Mouse (Mus musculus): ENCODE data around the gene Susd1. TPM values are rescaled to one million over a fixed set of nuclear protein-coding genes. Genes with fewer than 3 reads are reported as not detected.

Susd1 gene
- polyA plus RNA-seq, 1 experiment from 2014 or later: 10.6 TPM

DNA sequence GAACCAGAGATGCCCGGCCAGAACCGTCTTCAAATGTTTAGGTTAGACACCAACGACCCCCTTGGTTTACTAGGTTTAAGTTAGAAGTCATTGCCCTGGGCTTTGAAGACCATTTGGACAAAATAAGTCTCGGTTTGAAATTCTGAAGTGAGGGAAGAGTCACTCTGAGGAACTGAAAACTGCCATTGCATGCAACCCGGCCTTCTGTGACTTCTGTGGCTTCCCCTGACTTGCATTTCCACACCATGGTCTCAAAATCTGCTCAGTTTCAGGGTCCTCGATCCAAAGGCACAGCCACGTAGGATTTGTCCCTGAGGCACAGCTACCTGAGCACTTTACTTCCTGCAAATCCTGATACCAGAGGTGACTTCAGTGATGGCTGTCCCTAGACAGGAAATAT is 86.5 kb downstream of the Susd1 start:
- no peaks in the 10 kb centered on the region for H3K27me3 ChIP-seq (ENCODE audit: control insufficient read depth, insufficient read depth, low read depth, low read length)
- 69% methylated on average over 7 of the region's 7 CpGs for WGBS (ENCODE audit: insufficient replicate concordance)
- no peaks in the 10 kb centered on the region for H3K4me1 ChIP-seq (ENCODE audit: control insufficient read depth, low read depth, low read length)
- H3K36me3 ChIP-seq (ENCODE audit: control insufficient read depth, insufficient read depth): peaks cover 9% of the 10 kb centered on the region
- H3K4me3 ChIP-seq (ENCODE audit: low read depth, low read length): no peak overlapping the region
- 0 out of 2 replicates have a peak overlapping the region, but pooled peaks have one; percentile 48 for H3K27ac ChIP-seq (ENCODE audit: low read length)
- no peak overlapping the region for H3K4me2 ChIP-seq (ENCODE audit: low read depth, low read length)
- no peaks in the 10 kb centered on the region for H3K9me3 ChIP-seq (replicated peaks; ENCODE audit: control insufficient read depth, low read length)
- no peak for ATAC-seq (ENCODE audit: low read depth)
- no peak overlapping the region for H3K9ac ChIP-seq (ENCODE audit: low read depth, low read length)

DNA sequence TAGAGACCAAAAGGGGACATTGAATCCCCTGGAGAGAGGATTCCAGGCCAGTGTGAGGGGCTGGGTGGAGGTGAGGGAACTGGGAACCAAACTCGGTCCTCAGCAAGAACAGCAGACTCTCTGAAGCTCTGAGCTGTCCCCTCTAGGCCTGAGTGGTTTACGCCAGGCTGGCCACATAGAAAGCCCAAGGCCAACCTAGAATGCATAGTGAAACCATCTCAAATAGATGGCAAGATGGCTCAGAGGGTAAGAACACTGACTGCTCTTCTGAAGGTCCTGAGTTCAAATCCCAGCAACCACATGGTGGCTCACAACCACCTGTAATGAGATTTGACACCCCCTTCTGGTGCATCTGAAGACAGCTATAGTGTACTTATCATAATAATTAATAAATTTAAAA is 88.1 kb downstream of the Susd1 start:
- 75% methylated on average over 2 of the region's 2 CpGs for whole genome bisulfite sequencing (ENCODE audit: insufficient replicate concordance)
- ATAC-seq (ENCODE audit: low read depth): no peak
- H3K9me3 ChIP-seq (replicated peaks; ENCODE audit: control insufficient read depth, low read length): no peaks in the 10 kb centered on the region
- no peaks in the 10 kb centered on the region for H3K4me1 ChIP-seq (ENCODE audit: control insufficient read depth, low read depth, low read length)
- H3K27ac ChIP-seq (ENCODE audit: low read length): no peak overlapping the region
- H3K36me3 ChIP-seq (ENCODE audit: control insufficient read depth, insufficient read depth): peaks cover 3% of the 10 kb centered on the region; the same call in 1 of the 2 replicates
- H3K4me3 ChIP-seq (ENCODE audit: low read depth, low read length): no peak overlapping the region
- no peaks in the 10 kb centered on the region for H3K27me3 ChIP-seq (ENCODE audit: control insufficient read depth, insufficient read depth, low read depth, low read length)
- no peak overlapping the region for H3K4me2 ChIP-seq (ENCODE audit: low read depth, low read length)
- no peak overlapping the region for H3K9ac ChIP-seq (ENCODE audit: low read depth, low read length)

DNA sequence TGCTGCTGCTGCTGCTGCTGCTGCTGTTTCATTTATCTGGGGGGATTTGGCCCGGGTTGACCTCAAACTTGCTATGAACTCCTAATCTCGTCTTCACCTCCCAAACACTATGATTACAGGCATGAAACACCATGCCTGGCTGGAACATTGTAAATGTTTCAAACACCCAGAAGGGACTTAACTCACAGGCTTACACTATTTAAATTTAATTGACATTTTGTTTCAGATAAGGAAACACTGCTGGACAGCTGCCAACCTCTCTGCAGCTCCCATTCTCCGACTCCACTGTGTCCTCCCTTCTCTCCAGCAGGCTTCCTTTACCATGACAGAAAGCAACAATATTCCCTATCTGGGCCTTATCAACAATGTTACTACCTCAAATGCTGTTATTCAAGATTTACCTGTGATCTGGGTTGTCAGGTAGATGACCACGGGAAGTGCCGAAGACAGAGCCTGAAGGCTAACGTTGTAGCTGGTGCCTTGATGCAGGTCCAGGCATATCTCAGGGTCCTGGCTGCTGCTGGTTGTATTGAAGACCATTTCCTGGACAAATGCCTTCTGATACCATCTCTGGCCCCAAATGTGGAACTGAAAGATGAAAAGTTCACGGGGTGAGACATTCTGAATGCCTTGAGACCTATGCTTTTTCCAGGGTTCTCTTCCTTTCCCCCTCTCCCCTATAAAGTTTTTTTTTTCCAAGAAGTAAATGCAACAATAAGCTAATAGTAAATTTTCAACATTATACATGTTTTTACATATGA is 88.8 kb downstream of the Susd1 start:
- H3K9ac ChIP-seq (ENCODE audit: low read depth, low read length): no peak overlapping the region
- H3K4me1 ChIP-seq (ENCODE audit: control insufficient read depth, low read depth, low read length): no peaks in the 10 kb centered on the region
- H3K4me2 ChIP-seq (ENCODE audit: low read depth, low read length): no peak overlapping the region
- no peak overlapping the region for H3K27ac ChIP-seq (ENCODE audit: low read length)
- H3K9me3 ChIP-seq (replicated peaks; ENCODE audit: control insufficient read depth, low read length): no peaks in the 10 kb centered on the region
- no peaks in the 10 kb centered on the region for H3K27me3 ChIP-seq (ENCODE audit: control insufficient read depth, insufficient read depth, low read depth, low read length)
- H3K36me3 ChIP-seq (ENCODE audit: control insufficient read depth, insufficient read depth): peaks cover 2% of the 10 kb centered on the region; the same call in 1 of the 2 replicates
- ATAC-seq (ENCODE audit: low read depth): no peak
- WGBS (ENCODE audit: insufficient replicate concordance): 58% methylated on average over 7 of the region's 7 CpGs
- H3K4me3 ChIP-seq (ENCODE audit: low read depth, low read length): no peak overlapping the region

DNA sequence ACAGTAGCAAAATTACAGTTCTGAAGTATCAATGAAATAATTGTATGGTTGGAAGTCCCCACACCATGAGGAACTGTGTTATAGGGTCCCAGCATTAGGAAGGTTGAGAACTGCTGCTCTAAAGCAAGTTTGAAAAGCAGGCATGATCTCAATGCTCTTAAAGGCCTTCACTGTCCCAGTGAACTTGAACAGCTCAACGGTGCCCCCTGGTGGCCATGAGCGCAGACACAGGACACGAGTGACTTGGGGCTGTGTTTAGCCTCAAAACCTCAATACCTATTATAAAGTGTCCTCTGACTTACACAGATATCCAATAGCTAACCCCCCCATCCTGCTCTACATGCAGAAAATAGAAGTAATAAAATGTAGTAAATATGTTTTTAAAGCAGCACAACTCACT is 97.7 kb downstream of the Susd1 start:
- Histone ChIP-seq H3K9ac (ENCODE audit: low read depth, low read length) (no peak overlapping the region), H3K27me3 (ENCODE audit: control insufficient read depth, insufficient read depth, low read depth, low read length) (no peaks in the 10 kb centered on the region), H3K4me1 (ENCODE audit: control insufficient read depth, low read depth, low read length) (no peaks in the 10 kb centered on the region; the same call in 1 of the 2 replicates), H3K27ac (ENCODE audit: low read length) (no peak overlapping the region), H3K9me3 (replicated peaks; ENCODE audit: control insufficient read depth, low read length) (no peaks in the 10 kb centered on the region), H3K36me3 (ENCODE audit: control insufficient read depth, insufficient read depth) (no peaks in the 10 kb centered on the region), H3K4me3 (ENCODE audit: low read depth, low read length) (no peak overlapping the region), H3K4me2 (ENCODE audit: low read depth, low read length) (no peak overlapping the region)
- WGBS (ENCODE audit: insufficient replicate concordance): 0% methylated on average over 3 of the region's 3 CpGs
- ATAC-seq (ENCODE audit: low read depth): peak; percentile 65

DNA sequence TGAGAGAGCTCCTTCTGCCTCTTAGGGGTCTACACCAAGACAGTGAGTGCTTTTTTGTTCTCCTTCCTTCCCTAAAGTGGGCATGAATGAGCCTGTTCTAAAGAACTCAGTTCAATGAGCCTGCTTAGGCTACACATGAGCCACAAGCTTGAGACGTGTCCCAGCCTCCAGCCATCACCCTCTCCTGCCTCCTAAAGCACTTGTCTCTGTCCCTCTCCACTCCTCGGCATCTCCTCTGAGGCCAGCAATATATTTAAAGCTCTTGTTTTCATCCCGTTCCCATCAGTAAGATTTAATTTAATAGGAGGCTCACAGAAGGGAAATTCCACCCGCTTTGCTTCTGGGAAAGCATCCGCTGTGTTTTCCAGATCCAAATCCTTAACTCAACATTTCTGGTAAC is 98.4 kb downstream of the Susd1 start:
- no peaks in the 10 kb centered on the region; the same call in 1 of the 2 replicates for H3K4me1 ChIP-seq (ENCODE audit: control insufficient read depth, low read depth, low read length)
- H3K36me3 ChIP-seq (ENCODE audit: control insufficient read depth, insufficient read depth): no peaks in the 10 kb centered on the region
- H3K4me2 ChIP-seq (ENCODE audit: low read depth, low read length): no peak overlapping the region
- WGBS (ENCODE audit: insufficient replicate concordance): 78% methylated on average over 5 of the region's 5 CpGs
- no peaks in the 10 kb centered on the region for H3K27me3 ChIP-seq (ENCODE audit: control insufficient read depth, insufficient read depth, low read depth, low read length)
- H3K27ac ChIP-seq (ENCODE audit: low read length): no peak overlapping the region
- no peak overlapping the region for H3K9ac ChIP-seq (ENCODE audit: low read depth, low read length)
- H3K9me3 ChIP-seq (replicated peaks; ENCODE audit: control insufficient read depth, low read length): no peaks in the 10 kb centered on the region
- no peak overlapping the region for H3K4me3 ChIP-seq (ENCODE audit: low read depth, low read length)
- no peak for ATAC-seq (ENCODE audit: low read depth)

DNA sequence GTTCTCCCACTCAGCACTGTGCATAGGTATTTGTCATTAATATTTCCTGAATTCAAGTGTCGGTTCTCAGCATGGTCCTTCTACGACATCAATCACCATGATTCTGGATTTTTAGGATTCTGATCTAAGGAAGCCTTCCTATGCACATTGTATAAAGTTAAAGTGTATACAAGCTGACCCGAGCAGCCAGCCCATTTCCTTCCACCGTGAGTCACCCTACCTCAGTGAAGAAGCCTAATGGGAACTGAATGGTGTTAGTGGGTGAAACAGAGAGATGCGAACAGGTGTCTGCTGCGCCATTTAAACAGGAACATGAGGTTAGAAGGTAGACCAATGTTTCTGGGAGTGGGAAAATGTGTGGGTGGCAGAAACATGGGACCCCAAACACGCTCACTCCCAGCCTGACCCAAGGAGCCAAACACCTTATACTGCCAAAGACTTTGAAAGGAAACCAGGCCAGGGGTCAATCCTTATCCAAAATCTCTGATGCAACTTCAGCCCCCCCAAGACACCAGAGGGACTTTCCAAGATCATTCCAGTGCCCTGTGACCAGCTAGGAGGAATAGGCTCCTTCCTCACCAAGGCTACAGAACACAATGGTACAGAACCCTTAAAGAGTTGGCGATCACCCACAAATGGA is 99.4 kb downstream of the Susd1 start:
- H3K36me3 ChIP-seq (ENCODE audit: control insufficient read depth, insufficient read depth): no peaks in the 10 kb centered on the region
- H3K4me2 ChIP-seq (ENCODE audit: low read depth, low read length): no peak overlapping the region
- H3K9me3 ChIP-seq (replicated peaks; ENCODE audit: control insufficient read depth, low read length): no peaks in the 10 kb centered on the region
- no peaks in the 10 kb centered on the region; the same call in 1 of the 2 replicates for H3K4me1 ChIP-seq (ENCODE audit: control insufficient read depth, low read depth, low read length)
- H3K9ac ChIP-seq (ENCODE audit: low read depth, low read length): no peak overlapping the region
- no peak overlapping the region for H3K27ac ChIP-seq (ENCODE audit: low read length)
- H3K4me3 ChIP-seq (ENCODE audit: low read depth, low read length): no peak overlapping the region
- ATAC-seq (ENCODE audit: low read depth): no peak
- WGBS (ENCODE audit: insufficient replicate concordance): 81% methylated on average over 8 of the region's 8 CpGs
- H3K27me3 ChIP-seq (ENCODE audit: control insufficient read depth, insufficient read depth, low read depth, low read length): no peaks in the 10 kb centered on the region

DNA sequence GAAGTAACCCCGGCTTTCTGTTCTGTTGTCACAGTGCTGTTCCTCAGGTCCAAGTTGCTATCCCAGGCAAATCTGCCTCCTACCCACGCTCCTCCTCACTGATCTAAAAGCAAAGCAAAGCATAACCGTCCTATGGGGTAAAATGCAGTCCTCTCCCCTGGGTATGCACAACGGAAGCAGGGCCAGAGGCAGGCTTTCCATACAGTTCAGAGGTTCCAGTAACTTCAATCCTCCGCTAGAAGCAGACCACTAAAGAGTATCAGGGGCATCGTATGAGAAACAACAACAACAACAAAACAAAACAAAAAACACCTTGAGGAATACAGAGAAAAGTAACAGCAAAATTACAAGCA is 100.9 kb downstream of the Susd1 start:
- Histone ChIP-seq H3K4me2 (ENCODE audit: low read depth, low read length) (no peak overlapping the region), H3K4me1 (ENCODE audit: control insufficient read depth, low read depth, low read length) (peaks cover 2% of the 10 kb centered on the region), H3K4me3 (ENCODE audit: low read depth, low read length) (no peak overlapping the region), H3K27me3 (ENCODE audit: control insufficient read depth, insufficient read depth, low read depth, low read length) (no peaks in the 10 kb centered on the region), H3K27ac (ENCODE audit: low read length) (no peak overlapping the region), H3K9ac (ENCODE audit: low read depth, low read length) (no peak overlapping the region), H3K36me3 (ENCODE audit: control insufficient read depth, insufficient read depth) (no peaks in the 10 kb centered on the region), H3K9me3 (replicated peaks; ENCODE audit: control insufficient read depth, low read length) (no peaks in the 10 kb centered on the region)
- no peak for ATAC-seq (ENCODE audit: low read depth)
- WGBS (ENCODE audit: insufficient replicate concordance): 78% methylated on average over 6 of the region's 6 CpGs

DNA sequence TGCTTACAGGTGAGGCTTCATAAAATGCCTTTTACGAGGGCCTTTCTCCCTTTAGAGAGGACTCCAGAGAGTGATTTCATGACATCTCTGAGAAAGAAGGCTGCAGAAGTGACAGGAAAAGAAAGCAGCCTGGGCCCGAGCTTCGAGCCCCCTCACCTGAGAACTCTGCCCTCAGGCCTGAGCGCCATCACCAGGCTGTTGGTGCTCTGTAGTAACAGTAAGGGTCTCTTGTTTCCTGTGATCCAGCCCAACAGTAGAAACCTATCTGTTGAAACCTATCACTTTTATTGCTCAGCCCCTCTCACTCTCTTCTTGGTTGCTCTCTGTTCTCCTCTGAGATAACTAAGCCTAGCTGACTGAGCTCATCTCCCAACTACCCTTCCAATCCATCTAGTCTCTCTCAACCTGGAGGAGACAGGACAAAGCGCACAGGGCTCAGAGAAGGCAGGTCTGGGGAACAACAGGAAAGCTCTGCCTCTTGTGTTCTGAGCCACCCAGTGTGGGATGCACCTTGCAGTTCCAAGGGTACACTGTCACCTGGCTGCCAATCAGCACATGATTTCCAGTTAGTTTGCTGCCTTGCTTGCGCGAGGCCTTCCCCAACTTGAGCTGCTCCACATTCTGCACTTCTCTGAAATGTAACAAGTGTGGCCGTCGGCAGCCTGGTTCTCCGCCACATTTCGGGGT is 101.4 kb downstream of the Susd1 start:
- Histone ChIP-seq H3K36me3 (ENCODE audit: control insufficient read depth, insufficient read depth) (no peaks in the 10 kb centered on the region), H3K4me1 (ENCODE audit: control insufficient read depth, low read depth, low read length) (peaks cover 5% of the 10 kb centered on the region), H3K9me3 (replicated peaks; ENCODE audit: control insufficient read depth, low read length) (no peaks in the 10 kb centered on the region), H3K9ac (ENCODE audit: low read depth, low read length) (no peak overlapping the region), H3K27ac (ENCODE audit: low read length) (no peak overlapping the region), H3K4me2 (ENCODE audit: low read depth, low read length) (no peak overlapping the region), H3K27me3 (ENCODE audit: control insufficient read depth, insufficient read depth, low read depth, low read length) (no peaks in the 10 kb centered on the region), H3K4me3 (ENCODE audit: low read depth, low read length) (no peak overlapping the region)
- WGBS (ENCODE audit: insufficient replicate concordance): 82% methylated on average over 11 of the region's 11 CpGs
- no peak for ATAC-seq (ENCODE audit: low read depth)

DNA sequence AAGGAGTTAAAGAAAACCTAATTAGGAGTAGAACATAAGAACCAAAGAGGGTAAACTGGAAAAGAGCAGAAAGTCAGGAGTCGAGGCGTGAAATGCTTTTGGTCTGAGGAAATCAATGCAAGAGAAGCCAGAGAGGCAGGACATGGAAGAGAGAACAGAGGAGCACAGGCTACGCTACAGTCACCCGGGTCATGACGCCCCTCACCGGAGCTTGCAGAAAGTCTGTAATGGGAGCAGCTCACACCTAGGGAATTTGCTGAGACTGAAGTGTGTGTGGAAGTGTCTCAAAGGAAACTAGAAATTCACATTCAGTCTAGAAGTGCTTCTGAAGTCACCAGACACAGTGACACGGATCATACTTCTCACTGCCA is 102.0 kb downstream of the Susd1 start:
- H3K27me3 ChIP-seq (ENCODE audit: control insufficient read depth, insufficient read depth, low read depth, low read length): no peaks in the 10 kb centered on the region
- peaks cover 10% of the 10 kb centered on the region for H3K4me1 ChIP-seq (ENCODE audit: control insufficient read depth, low read depth, low read length)
- H3K9me3 ChIP-seq (replicated peaks; ENCODE audit: control insufficient read depth, low read length): no peaks in the 10 kb centered on the region
- no peak overlapping the region for H3K27ac ChIP-seq (ENCODE audit: low read length)
- H3K4me3 ChIP-seq (ENCODE audit: low read depth, low read length): no peak overlapping the region
- 80% methylated on average over 7 of the region's 7 CpGs for WGBS (ENCODE audit: insufficient replicate concordance)
- no peak overlapping the region for H3K9ac ChIP-seq (ENCODE audit: low read depth, low read length)
- no peak for ATAC-seq (ENCODE audit: low read depth)
- H3K4me2 ChIP-seq (ENCODE audit: low read depth, low read length): no peak overlapping the region
- H3K36me3 ChIP-seq (ENCODE audit: control insufficient read depth, insufficient read depth): no peaks in the 10 kb centered on the region

Data from liver, embryonic 16.5 days (tissue).